ENCODE assay signal across 9 mouse cellular contexts in genomic region chr5:51039713-51040178, GRCm38 (mm10).
DNase-seq lines count a peak whose midpoint lies in the region; TF ChIP-seq lines count a peak whose summit lies in the region.
"Had no signal": no experiment of that assay in that cellular context is flagged by ENCODE, and none has a peak within 500 bp of the region (broad histone marks: within the 10 kb centered on the region; RNA-seq: fewer than 3 reads in every experiment).

No protein-coding gene starts in this region.

- H3K27ac ChIP-seq in heart, adult 2 months: no peak overlapping the region

- TF ChIP-seq EP300 in heart, adult 2 months (IDR thresholded peaks at IDR 0.05; ENCODE audit: insufficient read depth, low read depth, low read length): 0 out of 2 replicates have a peak, but pooled peaks have one; percentile 47

- H3K79me2 ChIP-seq in heart, adult 2 months (replicated peaks; ENCODE audit: control insufficient read depth, insufficient read depth, low read length): no peaks in the 10 kb centered on the region

- peak; percentile 20 to 23 for DNase-seq in heart, adult 2 months
- DNase-seq in heart, postnatal 25 days (ENCODE audit: low spot score): no peak
- DNase-seq in cerebellum, adult 9-10 months: peak; percentile 13
- DNase-seq in kidney, adult 8-10 months: peak; percentile 67 to 82
- DNase-seq in lung, postnatal 36 days: peak; percentile 26
- DNase-seq in frontal cortex, postnatal 10 days (ENCODE audit: low spot score in 2 of 2): no peak
- no peak for DNase-seq in B cell, adult 2 months
- no peak for DNase-seq in c-Kit-positive CD71-positive TER-119-positive erythroid progenitor cells, embryonic 14.5 days (ENCODE audit: low spot score)
- DNase-seq: thymus, postnatal 25 days had no signal

- intact Hi-C loops in heart, adult 2 months (cut with DNase I): loop anchor here (5.0 to 10.0 kb wide), 2 partner anchors 555 to 1023 kb away; no protein-coding TSS in a partner anchor
- intact Hi-C loops in heart, postnatal 25 days (cut with DNase I): loop anchor here (5.0 kb wide), 1 partner anchor 1028 kb away; no protein-coding TSS in a partner anchor

- H3K4me1 ChIP-seq in heart, adult 2 months (ENCODE audit: control insufficient read depth, insufficient read depth, low read length): no peaks in the 10 kb centered on the region

- no peaks in the 10 kb centered on the region for H3K36me3 ChIP-seq in heart, adult 2 months (ENCODE audit: control insufficient read depth, insufficient read depth, low read length)

- H3K4me3 ChIP-seq in heart, adult 2 months: no peak overlapping the region

- TF ChIP-seq POLR2A in heart, adult 2 months (IDR thresholded peaks at IDR 0.05; ENCODE audit: insufficient read depth, low read depth, low read length): no peak

- peak; percentile 68 for TF ChIP-seq CTCF in heart, adult 2 months (IDR thresholded peaks at IDR 0.05)

- 64% methylated on average over 5 of the region's 5 CpGs for WGBS in heart, adult 2 months

- no peaks in the 10 kb centered on the region for H3K27me3 ChIP-seq in heart, adult 2 months (ENCODE audit: control insufficient read depth, insufficient read depth, low read length)

- H3K9ac ChIP-seq in heart, adult 2 months (ENCODE audit: low read depth, low read length): no peak overlapping the region

Comparison
In these comparisons a context has a peak if more than half of its experiments do, and no peak if none do; other contexts are left out.
1. DNase-seq: peak in heart, adult 2 months (2 of 2), cerebellum, adult 9-10 months (single experiment), kidney, adult 8-10 months (2 of 2) and lung, postnatal 36 days (single experiment); none in heart, postnatal 25 days (single experiment), frontal cortex, postnatal 10 days (0 of 2), B cell, adult 2 months (0 of 2) and c-Kit-positive CD71-positive TER-119-positive erythroid progenitor cells, embryonic 14.5 days (single experiment).